Mouse (Mus musculus) C2C12 (cell line): Measurements from ENCODE around the gene Tmem150c.

Experiments
- CEBPB ChIP-seq: IDR thresholded peaks from one replicate; pipeline ENCODE4 v1.6.1; 2011; ENCODE audit warnings: low read depth, mild to moderate bottlenecking, control low read depth, moderate library complexity
- CTCF ChIP-seq: IDR thresholded peaks from one replicate; pipeline ENCODE4 v1.5.1; 2011; ENCODE audit not compliant: control insufficient read depth, insufficient read depth, insufficient read length
- MYOD1 ChIP-seq: IDR thresholded peaks from one replicate; pipeline ENCODE4 v1.6.1; 2011; ENCODE audit warnings: low read depth; ENCODE audit not compliant: control insufficient read depth, insufficient read length
- MYOG ChIP-seq: IDR thresholded peaks from one replicate; pipeline ENCODE4 v1.6.1; 2011; ENCODE audit not compliant: control insufficient read depth, insufficient read length; ENCODE audit errors: extremely low read depth

- TF ChIP-seq CEBPB (no peak), CTCF (no peak), MYOD1 (no peak), MYOG (no peak)
Measured at GRCm38 (mm10) chr5:100175582-100175981, 16.0 kb upstream of the Tmem150c start.
